Mouse (Mus musculus): ENCODE results near the gene Capza1. TPM values are rescaled to one million over a fixed set of nuclear protein-coding genes. Genes with fewer than 3 reads are reported as not detected.

The Capza1 gene
- polyA plus RNA-seq, 1 experiment from 2014 or later = 79.3 TPM

DNA sequence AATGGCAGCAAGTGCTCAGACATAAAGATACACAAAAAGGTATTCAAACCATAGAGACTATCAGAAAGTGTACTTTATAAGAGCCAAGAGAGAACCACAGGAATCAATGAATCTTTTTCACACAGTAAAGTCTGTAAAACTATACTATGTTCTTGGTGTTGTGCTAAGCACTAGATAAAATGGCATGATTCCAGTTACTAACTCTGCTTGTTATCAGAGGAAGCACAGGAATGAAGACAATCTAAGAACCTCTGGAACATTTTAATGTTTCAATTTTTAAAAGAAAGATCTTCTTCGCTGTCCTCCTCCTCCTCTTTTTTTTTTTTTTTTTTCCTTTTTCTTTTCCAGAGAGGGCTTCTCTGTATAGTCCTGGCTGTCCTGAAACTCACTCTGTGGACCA is 5.7 kb downstream of the Capza1 start:
- Histone ChIP-seq H3K27me3 (no peaks in the 10 kb centered on the region), H3K4me1 (replicated peaks) (peaks cover 65% of the 10 kb centered on the region), H3K9ac (no peak overlapping the region), H3K36me3 (replicated peaks) (peaks cover 31% of the 10 kb centered on the region), H3K4me3 (replicated peaks) (no peak overlapping the region), H3K27ac (replicated peaks) (no peak overlapping the region), H3K4me2 (no peak overlapping the region), H3K9me3 (replicated peaks) (no peaks in the 10 kb centered on the region)
- ATAC-seq (ENCODE audit: insufficient read depth) = no peak
- WGBS (ENCODE audit: insufficient replicate concordance) = 69% methylated on average over 1 of the region's 1 CpGs

DNA sequence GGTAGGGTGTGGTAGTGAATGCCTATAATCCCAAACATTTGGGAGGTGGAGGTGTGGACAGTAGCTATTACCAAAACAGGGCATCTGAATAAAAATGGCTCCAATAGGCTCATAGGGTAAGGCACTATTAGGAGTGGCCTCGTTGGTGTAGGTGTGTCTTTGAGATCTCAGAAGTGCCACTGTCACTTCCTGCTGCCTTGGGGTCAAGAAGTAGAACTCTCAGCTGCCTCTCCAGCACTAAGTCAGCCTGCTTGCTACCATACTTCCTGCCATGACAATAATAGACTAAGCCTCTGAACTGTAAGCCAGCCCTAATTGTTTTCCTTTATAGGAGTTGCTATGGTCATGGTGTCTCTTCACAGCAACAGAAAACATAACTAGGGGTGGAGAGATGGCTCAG is 8.2 kb downstream of the Capza1 start:
- Histone ChIP-seq H3K4me3 (replicated peaks) (no peak overlapping the region), H3K4me2 (no peak overlapping the region), H3K4me1 (replicated peaks) (peaks cover 44% of the 10 kb centered on the region), H3K36me3 (replicated peaks) (peaks cover 27% of the 10 kb centered on the region), H3K27me3 (no peaks in the 10 kb centered on the region), H3K27ac (replicated peaks) (no peak overlapping the region), H3K9ac (no peak overlapping the region), H3K9me3 (replicated peaks) (no peaks in the 10 kb centered on the region)
- no peak for ATAC-seq (ENCODE audit: insufficient read depth)
- WGBS (ENCODE audit: insufficient replicate concordance) = 24% methylated on average over 1 of the region's 1 CpGs

DNA sequence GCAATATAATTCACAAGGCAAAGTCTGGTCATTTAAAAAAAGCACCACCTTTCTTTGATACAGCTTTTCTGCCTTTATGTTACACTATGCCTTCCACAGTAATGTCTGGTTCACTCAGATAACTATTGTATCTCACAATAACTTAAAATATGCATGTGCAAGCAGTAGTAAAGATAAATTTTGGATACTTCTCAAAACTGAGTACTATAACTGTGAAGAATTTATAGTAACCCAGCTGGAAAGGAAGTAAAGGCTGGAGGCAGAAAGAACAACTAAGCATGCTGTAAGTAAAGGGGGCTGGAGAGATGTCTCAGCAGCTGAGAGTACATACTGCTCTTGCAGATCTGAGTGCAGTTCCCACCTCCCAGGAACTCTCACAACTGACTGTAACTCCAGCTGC is 9.4 kb downstream of the Capza1 start:
- Histone ChIP-seq H3K4me1 (replicated peaks) (peaks cover 35% of the 10 kb centered on the region), H3K27me3 (no peaks in the 10 kb centered on the region), H3K4me3 (replicated peaks) (no peak overlapping the region), H3K4me2 (peak overlapping the region; percentile 23; the same call in 1 of the 2 replicates), H3K36me3 (replicated peaks) (peaks cover 33% of the 10 kb centered on the region), H3K27ac (replicated peaks) (0 out of 2 replicates have a peak overlapping the region, but pooled peaks have one; percentile 14), H3K9ac (no peak overlapping the region), H3K9me3 (replicated peaks) (no peaks in the 10 kb centered on the region)
- ATAC-seq (ENCODE audit: insufficient read depth) = peak; percentile 25; the same call in 1 of the 2 replicates

DNA sequence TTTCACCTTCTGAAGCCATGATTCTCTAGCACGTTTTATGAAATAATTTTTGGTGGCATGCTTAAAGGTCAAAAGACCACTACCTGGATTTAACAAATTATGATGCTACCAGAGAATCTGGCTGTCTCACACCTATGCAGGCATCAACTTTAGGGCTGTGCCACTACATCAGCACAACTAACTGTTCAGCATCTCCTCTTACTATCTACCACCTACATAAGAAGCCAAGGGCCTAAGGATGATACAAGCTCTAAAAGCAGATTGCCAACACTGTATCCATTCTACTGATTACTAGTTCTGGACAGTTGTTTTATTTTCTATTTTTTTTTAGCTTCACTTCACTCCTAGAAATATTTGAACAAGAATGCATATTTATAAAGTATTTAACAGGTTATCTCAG is 9.8 kb downstream of the Capza1 start:
- Histone ChIP-seq H3K36me3 (replicated peaks) (peaks cover 35% of the 10 kb centered on the region), H3K27me3 (no peaks in the 10 kb centered on the region), H3K4me3 (replicated peaks) (no peak overlapping the region), H3K27ac (replicated peaks) (no peak overlapping the region), H3K9me3 (replicated peaks) (no peaks in the 10 kb centered on the region), H3K4me2 (no peak overlapping the region), H3K9ac (no peak overlapping the region), H3K4me1 (replicated peaks) (peaks cover 31% of the 10 kb centered on the region)
- no peak for ATAC-seq (ENCODE audit: insufficient read depth)
- 86% methylated on average over 1 of the region's 1 CpGs for WGBS (ENCODE audit: insufficient replicate concordance)

DNA sequence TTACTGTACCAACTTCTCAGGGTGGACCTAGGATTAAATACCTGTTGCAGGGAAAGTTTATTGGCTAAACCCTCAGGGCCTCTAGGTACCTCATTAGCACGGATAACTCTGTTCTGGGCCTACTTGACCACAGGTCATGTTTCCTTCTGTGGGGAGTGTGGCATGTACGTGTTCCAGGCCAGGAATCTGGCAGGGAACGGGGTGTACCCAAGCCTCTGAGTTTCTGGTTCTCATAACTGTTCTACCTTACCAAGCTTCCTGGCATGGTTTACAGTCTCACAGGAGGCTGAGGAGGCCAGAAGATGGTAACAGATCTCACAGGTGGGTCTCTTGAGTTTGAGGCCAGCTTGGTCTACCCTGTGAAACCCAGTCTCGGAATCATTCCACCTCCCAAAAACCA is 17.7 kb downstream of the Capza1 start:
- Histone ChIP-seq H3K4me2 (no peak overlapping the region), H3K9ac (no peak overlapping the region), H3K9me3 (replicated peaks) (no peaks in the 10 kb centered on the region), H3K36me3 (replicated peaks) (peaks cover 64% of the 10 kb centered on the region), H3K27ac (replicated peaks) (no peak overlapping the region), H3K27me3 (no peaks in the 10 kb centered on the region), H3K4me1 (replicated peaks) (peaks cover 6% of the 10 kb centered on the region; the same call in 1 of the 2 replicates), H3K4me3 (replicated peaks) (no peak overlapping the region)
- 85% methylated on average over 4 of the region's 4 CpGs for WGBS (ENCODE audit: insufficient replicate concordance)
- ATAC-seq (ENCODE audit: insufficient read depth) = no peak

DNA sequence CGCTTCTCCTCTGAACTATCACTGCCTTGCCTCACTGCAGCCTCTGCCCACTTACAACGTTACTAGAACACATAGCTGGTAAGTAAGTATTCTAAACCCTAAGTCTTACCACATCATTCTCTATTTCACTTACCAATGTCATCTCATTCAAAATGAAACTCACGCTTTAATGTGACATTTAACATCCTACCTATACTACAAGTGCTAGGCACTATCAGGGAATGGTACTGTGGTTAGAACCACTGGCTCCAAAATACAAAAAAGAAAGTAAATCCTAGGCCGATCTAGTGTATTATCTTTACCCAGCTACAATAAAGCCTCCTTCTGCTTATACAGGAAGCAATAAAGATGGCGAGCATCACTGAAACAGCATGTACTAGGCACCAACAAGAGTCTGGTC is 23.3 kb downstream of the Capza1 start:
- 72% methylated on average over 5 of the region's 5 CpGs for WGBS (ENCODE audit: insufficient replicate concordance)
- H3K4me1 ChIP-seq (replicated peaks) = no peaks in the 10 kb centered on the region
- no peaks in the 10 kb centered on the region for H3K9me3 ChIP-seq (replicated peaks)
- no peak overlapping the region for H3K4me2 ChIP-seq
- no peak for ATAC-seq (ENCODE audit: insufficient read depth)
- H3K27me3 ChIP-seq = no peaks in the 10 kb centered on the region
- no peak overlapping the region for H3K4me3 ChIP-seq (replicated peaks)
- peaks cover 87% of the 10 kb centered on the region for H3K36me3 ChIP-seq (replicated peaks)
- no peak overlapping the region for H3K9ac ChIP-seq
- H3K27ac ChIP-seq (replicated peaks) = no peak overlapping the region

DNA sequence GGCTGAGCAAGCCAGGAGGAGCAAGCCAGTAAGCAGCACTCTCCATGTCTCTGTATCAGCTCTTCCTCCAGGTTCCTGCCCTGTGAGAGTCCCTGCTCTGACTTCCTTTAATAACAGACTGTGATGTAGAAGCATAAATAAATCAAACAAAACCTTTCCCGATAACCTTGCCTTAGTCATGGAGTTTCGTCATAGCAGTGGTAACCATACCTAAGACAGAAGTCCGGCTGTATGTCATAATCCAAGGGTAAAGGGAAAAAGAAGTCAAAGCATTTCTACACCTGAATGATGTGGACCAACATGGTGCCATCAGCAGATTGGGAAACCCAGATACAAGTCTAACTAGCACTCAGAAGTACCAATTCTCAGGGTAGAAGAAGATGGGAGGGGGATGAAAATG is 28.5 kb downstream of the Capza1 start:
- Histone ChIP-seq H3K4me2 (no peak overlapping the region), H3K27me3 (no peaks in the 10 kb centered on the region), H3K9ac (no peak overlapping the region), H3K4me3 (replicated peaks) (no peak overlapping the region), H3K27ac (replicated peaks) (no peak overlapping the region), H3K36me3 (replicated peaks) (peaks cover 84% of the 10 kb centered on the region), H3K4me1 (replicated peaks) (no peaks in the 10 kb centered on the region), H3K9me3 (replicated peaks) (no peaks in the 10 kb centered on the region)
- no peak for ATAC-seq (ENCODE audit: insufficient read depth)
- WGBS (ENCODE audit: insufficient replicate concordance) = 81% methylated on average over 3 of the region's 3 CpGs

DNA sequence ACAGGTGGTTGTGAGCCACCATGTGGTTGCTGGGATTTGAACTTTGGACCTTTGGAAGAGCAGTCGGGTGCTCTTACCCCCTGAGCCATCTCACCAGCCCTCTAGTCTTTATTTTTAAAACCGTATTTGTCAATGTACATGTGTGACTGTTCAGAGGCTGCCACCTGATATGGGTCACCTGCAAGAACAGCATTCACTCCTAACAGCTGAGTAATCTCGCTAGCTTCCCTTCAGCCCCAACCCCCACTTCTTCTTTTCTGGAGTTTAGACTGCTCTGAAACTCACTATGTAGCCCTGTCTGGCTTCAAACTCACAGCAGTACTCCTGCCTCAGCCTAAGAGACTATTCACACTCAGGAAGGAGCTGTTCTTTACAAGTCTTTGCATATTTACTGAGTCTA is 41.9 kb downstream of the Capza1 start:
- no peak overlapping the region for H3K27ac ChIP-seq (replicated peaks)
- 79% methylated on average over 3 of the region's 3 CpGs for WGBS (ENCODE audit: insufficient replicate concordance)

DNA sequence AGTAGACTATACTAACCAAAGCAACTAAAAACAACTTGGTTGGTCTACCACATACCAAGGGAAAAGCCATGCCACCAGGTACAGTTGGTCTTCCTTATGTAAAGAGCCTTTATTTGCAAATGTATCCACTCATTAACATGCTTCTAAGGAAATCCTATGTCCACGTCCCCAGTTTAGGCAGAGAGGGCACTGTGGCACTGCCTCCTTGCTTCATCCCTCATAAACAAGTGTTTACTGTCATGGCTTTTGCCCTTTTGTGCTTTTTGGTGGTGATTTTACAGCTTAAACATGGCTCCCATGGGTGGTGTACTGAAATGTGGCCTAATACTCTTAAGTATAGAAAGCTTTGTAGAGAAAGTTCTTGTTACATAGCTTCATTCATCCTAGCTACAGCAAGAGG is 43.9 kb downstream of the Capza1 start:
- ATAC-seq (ENCODE audit: insufficient read depth) = no peak
- Histone ChIP-seq H3K27me3 (no peaks in the 10 kb centered on the region), H3K27ac (replicated peaks) (no peak overlapping the region), H3K4me2 (no peak overlapping the region), H3K4me1 (replicated peaks) (peaks cover 34% of the 10 kb centered on the region), H3K9ac (no peak overlapping the region), H3K9me3 (replicated peaks) (no peaks in the 10 kb centered on the region), H3K36me3 (replicated peaks) (peaks cover 26% of the 10 kb centered on the region), H3K4me3 (replicated peaks) (no peak overlapping the region)
- 74% methylated on average over 1 of the region's 1 CpGs for WGBS (ENCODE audit: insufficient replicate concordance)

More for the DNA sequence above, 41.9 kb downstream of the Capza1 start:
- H3K9me3 ChIP-seq (replicated peaks) = no peaks in the 10 kb centered on the region
- no peak overlapping the region for H3K4me2 ChIP-seq
- H3K4me1 ChIP-seq (replicated peaks) = peaks cover 25% of the 10 kb centered on the region
- H3K4me3 ChIP-seq (replicated peaks) = no peak overlapping the region
- no peak for ATAC-seq (ENCODE audit: insufficient read depth)
- peaks cover 46% of the 10 kb centered on the region for H3K36me3 ChIP-seq (replicated peaks)
- no peak overlapping the region for H3K9ac ChIP-seq
- no peaks in the 10 kb centered on the region for H3K27me3 ChIP-seq

DNA sequence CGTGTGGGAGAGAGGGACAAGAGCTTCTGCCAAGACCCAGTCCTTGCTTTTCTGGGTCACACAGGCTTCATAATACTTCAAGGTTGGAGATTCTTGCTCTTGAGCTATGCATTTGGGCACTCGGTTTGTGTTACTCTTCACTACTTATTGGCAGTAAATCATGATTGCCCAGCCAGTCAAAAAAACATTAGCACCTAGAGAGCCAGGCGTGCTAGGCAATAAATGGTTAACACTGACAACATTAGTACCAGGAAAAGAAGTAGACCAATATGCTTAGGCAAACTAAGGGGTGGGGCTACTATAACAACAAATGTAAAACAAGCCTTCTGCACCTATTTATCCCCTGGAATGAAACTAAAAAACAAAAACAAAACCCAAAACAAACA is 45.6 kb downstream of the Capza1 start:
- H3K27ac ChIP-seq (replicated peaks) = peak overlapping the region; percentile 83
- H3K4me2 ChIP-seq = peak overlapping the region; percentile 92
- H3K27me3 ChIP-seq = no peaks in the 10 kb centered on the region
- 4% methylated on average over 3 of the region's 3 CpGs for WGBS (ENCODE audit: insufficient replicate concordance)
- peak overlapping the region; percentile 77 for H3K4me3 ChIP-seq (replicated peaks)
- peaks cover 20% of the 10 kb centered on the region for H3K36me3 ChIP-seq (replicated peaks)
- ATAC-seq (ENCODE audit: insufficient read depth) = no peak
- peak overlapping the region; percentile 84; the same call in 1 of the 2 replicates for H3K9ac ChIP-seq
- peaks cover 34% of the 10 kb centered on the region for H3K4me1 ChIP-seq (replicated peaks)
- H3K9me3 ChIP-seq (replicated peaks) = no peaks in the 10 kb centered on the region

DNA sequence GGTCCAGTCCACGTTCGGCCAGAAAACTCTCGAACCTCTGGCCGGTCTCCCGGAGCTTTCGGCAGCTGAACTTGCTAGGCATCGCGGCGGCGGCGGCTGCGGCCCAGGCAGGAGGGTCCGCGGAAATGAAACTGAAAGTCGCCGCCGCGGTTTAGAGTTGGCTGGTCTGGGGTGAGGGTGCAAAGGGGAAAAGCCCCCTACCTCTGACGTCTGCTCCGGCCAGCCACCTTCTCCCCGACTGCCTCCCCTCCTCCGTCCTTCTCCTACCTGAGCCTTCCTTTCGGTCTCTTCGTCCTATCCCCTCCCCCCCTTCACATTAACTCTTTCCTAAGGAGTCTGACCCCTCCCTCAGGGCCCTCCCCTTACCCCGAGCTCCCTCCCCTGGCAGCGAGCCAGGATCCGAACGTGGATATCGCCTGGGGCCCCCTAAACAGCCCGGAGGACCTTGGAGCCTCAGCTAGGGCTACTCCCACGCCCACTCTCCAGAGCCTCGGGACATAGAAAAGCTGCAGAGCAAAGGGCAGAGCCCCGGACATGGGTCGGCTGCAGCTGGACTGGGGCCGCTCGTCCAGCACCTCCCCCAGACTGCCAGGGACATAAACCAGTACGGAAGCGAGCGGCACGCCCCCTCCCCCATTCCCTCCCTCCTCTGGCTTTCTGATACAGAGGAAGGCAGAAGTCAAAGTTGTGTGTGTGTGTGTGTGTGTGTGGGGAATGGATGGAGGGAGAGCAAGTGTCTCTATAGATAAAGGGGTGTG is 46.1 kb downstream of the Capza1 start, which contains the start of gene Mov10:
Mov10 (minus strand) TSS at position 573 of the 758 bp plus-strand sequence.
- H3K36me3 ChIP-seq (replicated peaks) = peaks cover 20% of the 10 kb centered on the region
- H3K4me2 ChIP-seq = peak within 1 kb of the TSS; percentile 92
- no peaks in the 10 kb centered on the region for H3K27me3 ChIP-seq
- H3K9ac ChIP-seq = peak within 1 kb of the TSS; percentile 84
- H3K27ac ChIP-seq (replicated peaks) = peak within 1 kb of the TSS; percentile 83
- 0% methylated on average over 40 of the region's 40 CpGs for WGBS (ENCODE audit: insufficient replicate concordance)
- H3K4me1 ChIP-seq (replicated peaks) = peaks cover 34% of the 10 kb centered on the region
- no peaks in the 10 kb centered on the region for H3K9me3 ChIP-seq (replicated peaks)
- peak within 1 kb of the TSS; percentile 77 for H3K4me3 ChIP-seq (replicated peaks)
- peak; percentile 86 for ATAC-seq (ENCODE audit: insufficient read depth)

Measured in liver, embryonic 15.5 days (tissue).